Mouse (Mus musculus) left cerebral cortex, postnatal 14 days (tissue): ENCODE measurements around the gene Ctnnal1. TPM values are rescaled to one million over a fixed set of nuclear protein-coding genes. Genes with fewer than 3 reads are reported as not detected.
A peak's percentile ranks its signal among the peaks of the same experiment; 100 is the strongest.
"Not testable (repeated sequence)": the region's sequence is repeated elsewhere in the genome, so short reads cannot be mapped to it uniquely, and the experiment has no call there.

Experiments
- DNase-seq, 2 experiments: peaks; one replicate each; pipeline ENCODE4 v3.0.0; 2021 to 2022; ENCODE audit warnings: low spot score in 2 of 2, mixed read lengths in 1 of 2
- intact Hi-C: fragments of 180-260 bp; cut with DNase I; formaldehyde crosslinking; loops from one replicate; pipeline ENCODE4 v1.15.1; 2025
- long read RNA-seq, 2 experiments: library from polyadenylated mRNA; stranded (forward); transcript quantifications; one replicate each; pipeline ENCODE4 v2.0.0; 2021
- total RNA-seq, 2 experiments: library from RNA; stranded (reverse); gene quantifications; 2 replicates each; pipeline ENCODE4 v1.2.3; 2021

The Ctnnal1 gene
- total RNA-seq = 10 to 100 TPM; 15.0 to 16.0 TPM
- long read RNA-seq, experiment 1, transcript Ctnnal1-201 (19 exons, 3,664 nt) = major isoform, 9 of 19 reads
- long read RNA-seq, experiment 1, partial matches to known transcripts = 1 of 19 reads
- long read RNA-seq, experiment 1, other reads (novel, unspliced or antisense) = 9 of 19 reads
- long read RNA-seq, experiment 2, transcript Ctnnal1-201 (19 exons, 3,664 nt) = major isoform, 5 of 15 reads
- long read RNA-seq, experiment 2, partial matches to known transcripts = 3 of 15 reads
- long read RNA-seq, experiment 2, other reads (novel, unspliced or antisense) = 7 of 15 reads

DNA sequence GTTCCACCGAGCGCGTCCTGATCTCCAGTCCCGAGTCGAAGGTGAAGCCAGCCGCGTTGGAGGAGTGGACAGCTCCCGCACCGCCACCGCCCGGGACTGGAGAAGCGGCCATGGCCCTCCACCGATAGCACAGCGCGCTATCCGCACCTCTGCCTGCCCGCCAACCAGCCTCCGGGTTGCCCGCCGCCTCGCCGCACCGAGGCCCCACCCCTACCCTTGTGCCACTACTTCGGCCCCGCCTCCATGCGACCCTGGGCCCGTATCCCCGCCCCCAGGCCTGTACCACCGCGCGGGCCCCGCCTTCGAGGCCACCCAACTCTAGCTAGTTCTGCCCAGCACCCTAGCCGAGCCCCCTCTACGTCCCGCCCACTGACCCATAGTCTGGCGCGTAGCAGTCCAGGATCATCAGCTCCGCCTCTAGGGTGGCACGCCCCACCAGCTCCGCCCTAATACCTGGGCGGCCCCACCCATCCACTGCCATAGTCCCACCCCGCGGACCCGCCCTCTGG is at the start of gene Ctnnal1:
Gene Ctnnal1 (minus strand): TSS at position 186 of the 509 bp plus-strand sequence.
- intact Hi-C loops = loop anchor here (5.0 kb wide), 1 partner anchor 97 kb away; no protein-coding TSS in a partner anchor
- DNase-seq = peak; percentile 59 to 76

GRCm38 (mm10) chr4:56914761-56915160 is 49.8 kb upstream of the Ctnnal1 start:
- intact Hi-C loops = no loop called here
- no peak for DNase-seq

DNA sequence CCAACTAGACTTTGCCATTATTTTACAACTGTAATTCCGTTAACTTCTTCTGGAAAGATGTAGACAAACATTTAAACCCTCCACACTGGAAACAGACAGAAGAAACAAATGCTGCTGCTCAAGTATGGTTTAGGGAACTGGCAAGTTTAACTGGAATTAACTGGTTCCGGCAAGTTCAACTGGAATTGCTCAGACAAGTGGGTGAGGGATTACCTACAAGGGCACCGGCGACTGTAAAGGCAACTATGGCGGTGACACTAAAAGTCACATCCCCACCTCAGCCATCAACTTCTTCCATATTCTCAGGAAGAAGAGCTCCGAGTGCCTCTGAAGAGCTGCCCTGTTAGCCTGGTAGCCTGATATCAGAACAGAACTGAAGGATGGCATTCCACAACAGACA is 49.4 kb upstream of the Ctnnal1 start:
- DNase-seq = no peak
- intact Hi-C loops = no loop called here

GRCm38 (mm10) chr4:56912382-56913001 is 47.5 kb upstream of the Ctnnal1 start:
- no peak for DNase-seq

DNA sequence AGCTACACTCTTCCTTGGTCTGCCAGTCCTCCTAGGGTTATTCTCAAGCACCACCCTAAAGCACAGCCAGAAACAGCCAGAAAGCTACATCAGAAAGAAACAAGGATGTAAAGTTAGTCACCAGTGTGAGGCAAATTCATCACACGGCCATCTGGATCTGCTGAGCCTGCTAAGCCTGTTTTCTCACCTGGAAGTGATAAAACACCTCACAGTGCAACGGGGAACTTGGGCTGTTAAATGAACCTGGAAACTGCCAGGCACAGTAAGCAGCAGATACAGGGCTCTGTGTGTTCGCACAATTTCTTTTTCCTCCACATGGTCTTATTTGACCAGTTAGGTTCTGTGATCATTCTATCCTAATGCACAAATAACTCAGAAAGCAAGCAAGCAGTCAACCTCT is 44.6 kb upstream of the Ctnnal1 start:
- peak in 1 of 2 experiments; percentile 28 for DNase-seq
- intact Hi-C loops = no loop called here

More at GRCm38 (mm10) chr4:56912382-56913001, 47.5 kb upstream of the Ctnnal1 start:
- intact Hi-C loops = no loop called here

DNA sequence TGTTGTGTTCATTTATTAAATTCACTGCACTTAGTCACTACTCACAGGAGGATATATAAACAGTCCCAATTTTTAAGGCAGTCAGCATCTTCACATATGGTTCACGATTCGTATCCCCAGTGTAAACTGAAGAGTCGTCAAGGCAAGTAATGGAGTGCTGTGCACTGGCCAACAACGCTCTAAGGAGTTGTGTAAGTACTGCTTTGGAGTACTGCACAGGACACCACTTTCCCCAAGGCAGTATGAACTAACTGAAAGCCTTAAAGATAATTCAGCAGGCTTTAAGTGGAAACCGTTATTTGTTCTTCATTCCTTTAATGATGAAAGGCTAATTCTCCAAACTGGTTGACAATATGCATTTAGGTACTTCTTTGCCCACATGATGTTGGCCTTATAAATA is 42.7 kb upstream of the Ctnnal1 start:
- DNase-seq = no peak
- intact Hi-C loops = no loop called here

GRCm38 (mm10) chr4:56906926-56907325 is 41.9 kb upstream of the Ctnnal1 start:
- DNase-seq = no peak
- intact Hi-C loops = no loop called here

DNA sequence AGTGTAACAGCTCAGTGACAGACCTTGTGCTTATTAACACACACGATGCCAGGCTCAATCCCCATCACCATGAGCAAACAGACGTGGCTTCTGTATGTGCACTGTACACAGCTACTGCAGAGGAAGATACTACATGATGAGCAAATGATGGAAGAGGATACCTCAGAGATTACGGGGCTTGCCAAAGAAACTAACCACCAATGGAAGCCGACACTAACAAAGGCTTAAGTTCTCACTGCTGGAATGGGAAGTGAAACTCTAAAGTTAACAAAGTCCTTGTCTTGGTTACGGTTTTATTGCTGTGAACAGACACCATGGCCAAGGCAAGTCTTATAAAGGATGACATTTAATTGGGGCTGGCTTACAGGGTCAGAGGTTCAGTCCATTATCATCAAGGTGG is 40.5 kb upstream of the Ctnnal1 start:
- no peak for DNase-seq
- intact Hi-C loops = no loop called here

- intact Hi-C loops = no loop called here
- no peak for DNase-seq
These were observed 36.7 kb upstream of the Ctnnal1 start for GRCm38 (mm10) chr4:56901671-56902070.

GRCm38 (mm10) chr4:56899216-56899615 is 34.2 kb upstream of the Ctnnal1 start:
- intact Hi-C loops = no loop called here
- DNase-seq = no peak

- intact Hi-C loops = no loop called here
These were observed 32.5 kb upstream of the Ctnnal1 start for GRCm38 (mm10) chr4:56897511-56897910.

DNA sequence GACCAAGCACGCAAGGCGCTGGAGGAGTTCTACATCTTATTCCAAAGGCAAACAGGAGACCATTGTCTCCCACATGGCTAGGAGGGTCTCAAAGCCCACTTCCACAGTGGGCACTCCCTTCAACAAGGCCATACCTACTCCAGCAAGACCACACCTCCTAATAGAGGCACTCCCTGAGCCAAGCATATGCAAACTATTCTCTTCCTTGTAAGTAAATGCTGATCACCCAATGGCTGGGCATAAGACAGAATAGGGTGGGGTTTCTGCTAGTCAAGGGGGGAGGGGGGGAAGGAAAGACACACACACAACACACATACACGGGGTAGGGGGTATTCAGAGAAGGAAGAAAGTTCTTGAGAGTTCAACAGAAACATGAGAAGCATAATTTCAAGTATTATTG is 29.2 kb upstream of the Ctnnal1 start:
- intact Hi-C loops = no loop called here
- no peak for DNase-seq

More at GRCm38 (mm10) chr4:56897511-56897910, 32.5 kb upstream of the Ctnnal1 start:
- DNase-seq = no peak

- no peak for DNase-seq
- intact Hi-C loops = no loop called here
These were observed 27.6 kb upstream of the Ctnnal1 start for GRCm38 (mm10) chr4:56892501-56893115.

DNA sequence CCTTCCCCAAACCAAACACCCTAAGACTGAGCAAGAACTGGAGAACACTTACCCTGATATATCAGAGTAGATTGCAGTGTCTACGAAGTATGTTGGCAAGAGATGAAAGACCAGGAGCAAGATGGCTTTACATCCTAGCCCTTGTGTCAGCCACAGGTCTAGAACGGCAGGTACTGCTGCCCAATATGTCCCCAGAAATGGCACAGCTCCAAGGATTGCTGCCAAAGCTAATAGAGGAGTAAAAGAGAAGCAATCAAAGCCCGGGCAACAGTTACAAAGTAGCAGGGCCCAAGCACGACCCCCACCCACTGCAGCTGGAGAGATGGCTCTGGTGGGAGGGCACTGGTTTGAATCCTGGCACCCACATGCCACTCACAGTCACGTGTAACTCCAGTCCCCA is 23.5 kb upstream of the Ctnnal1 start:
- intact Hi-C loops = no loop called here
- no peak for DNase-seq

DNA sequence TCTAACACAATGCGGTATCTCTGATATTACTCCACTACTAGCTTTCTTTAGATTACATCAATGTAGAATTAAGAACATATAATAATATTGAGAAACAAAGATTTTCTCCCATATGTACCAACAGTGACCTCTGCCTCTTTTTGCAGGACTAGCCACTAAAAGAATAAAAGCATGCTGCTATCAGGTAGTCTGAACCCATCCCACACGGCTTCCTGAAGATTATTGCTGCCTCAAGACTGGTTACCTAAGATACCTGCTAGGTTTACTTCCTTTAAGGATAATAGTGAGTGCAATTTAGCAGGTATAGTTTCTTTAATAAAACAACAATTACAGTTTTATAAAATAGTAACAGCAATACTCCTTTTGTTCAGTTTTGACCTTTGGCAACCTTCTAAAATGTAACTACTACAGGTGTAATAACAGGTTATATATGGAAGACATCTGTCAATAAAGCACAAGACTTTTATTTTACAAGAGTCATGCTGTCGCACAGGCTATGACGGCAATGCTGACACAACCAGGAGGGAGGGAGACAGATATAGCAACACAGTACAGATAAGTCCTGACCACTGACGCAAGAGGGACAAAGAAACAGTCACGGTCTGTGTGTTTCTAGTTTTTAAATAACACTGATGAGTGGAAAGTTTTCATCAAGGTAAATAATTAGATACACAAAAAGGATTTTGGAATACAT is 21.4 kb upstream of the Ctnnal1 start:
- no peak for DNase-seq
- intact Hi-C loops = no loop called here

GRCm38 (mm10) chr4:56880036-56880703 is 15.2 kb upstream of the Ctnnal1 start:
- intact Hi-C loops = no loop called here

DNA sequence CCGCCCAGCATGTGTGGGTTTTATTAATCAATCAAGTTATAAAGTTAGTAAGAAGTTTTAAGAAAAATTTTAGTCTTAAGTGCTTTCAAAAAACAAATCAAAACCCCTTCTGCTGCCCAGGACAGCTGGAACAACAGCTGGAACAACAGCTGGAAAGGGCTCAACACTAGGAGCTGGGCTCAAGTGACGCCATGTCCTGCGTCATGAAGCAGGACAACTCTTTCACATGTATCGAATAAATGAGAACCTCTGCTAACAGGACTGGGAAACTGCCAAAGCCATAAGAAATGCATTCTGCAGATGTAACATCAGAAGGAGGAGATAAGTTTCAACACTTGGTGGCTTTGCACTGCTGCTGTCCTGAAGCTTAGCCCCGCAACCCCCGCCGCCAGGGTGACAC is 14.0 kb upstream of the Ctnnal1 start:
- no peak for DNase-seq
- intact Hi-C loops = no loop called here

More at GRCm38 (mm10) chr4:56880036-56880703, 15.2 kb upstream of the Ctnnal1 start:
- no peak for DNase-seq

DNA sequence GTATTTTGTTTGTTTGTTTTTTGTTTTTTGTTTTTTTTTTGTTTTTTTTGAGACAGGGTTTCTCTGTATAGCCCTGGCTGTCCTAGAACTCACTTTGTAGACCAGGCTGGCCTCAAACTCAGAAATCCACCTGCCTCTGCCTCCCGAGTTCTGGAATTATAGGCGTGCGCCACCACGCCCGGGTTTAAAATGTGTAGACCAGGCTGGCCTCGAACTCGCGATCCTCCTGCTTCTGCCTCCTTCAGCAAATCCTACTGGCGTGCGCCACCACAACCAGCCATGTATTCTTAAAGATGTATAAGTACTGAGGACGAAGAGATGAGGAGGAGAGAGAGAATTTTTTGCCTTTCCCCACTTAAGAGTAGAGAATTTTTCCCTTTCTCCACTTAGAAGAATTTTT is 5.6 kb upstream of the Ctnnal1 start:
- intact Hi-C loops, DNase-seq: not testable (repeated sequence)

GRCm38 (mm10) chr4:56867761-56868160 is 2.8 kb upstream of the Ctnnal1 start:
- intact Hi-C loops = loop anchor here (5.0 kb wide), 1 partner anchor 95 kb away; no protein-coding TSS in a partner anchor
- DNase-seq = no peak
